Mouse (Mus musculus): ENCODE data around the gene Hist2h2be.
"Not testable (repeated sequence)": the region's sequence is repeated elsewhere in the genome, so short reads cannot be mapped to it uniquely, and the experiment has no call there.

The Hist2h2be gene

DNA sequence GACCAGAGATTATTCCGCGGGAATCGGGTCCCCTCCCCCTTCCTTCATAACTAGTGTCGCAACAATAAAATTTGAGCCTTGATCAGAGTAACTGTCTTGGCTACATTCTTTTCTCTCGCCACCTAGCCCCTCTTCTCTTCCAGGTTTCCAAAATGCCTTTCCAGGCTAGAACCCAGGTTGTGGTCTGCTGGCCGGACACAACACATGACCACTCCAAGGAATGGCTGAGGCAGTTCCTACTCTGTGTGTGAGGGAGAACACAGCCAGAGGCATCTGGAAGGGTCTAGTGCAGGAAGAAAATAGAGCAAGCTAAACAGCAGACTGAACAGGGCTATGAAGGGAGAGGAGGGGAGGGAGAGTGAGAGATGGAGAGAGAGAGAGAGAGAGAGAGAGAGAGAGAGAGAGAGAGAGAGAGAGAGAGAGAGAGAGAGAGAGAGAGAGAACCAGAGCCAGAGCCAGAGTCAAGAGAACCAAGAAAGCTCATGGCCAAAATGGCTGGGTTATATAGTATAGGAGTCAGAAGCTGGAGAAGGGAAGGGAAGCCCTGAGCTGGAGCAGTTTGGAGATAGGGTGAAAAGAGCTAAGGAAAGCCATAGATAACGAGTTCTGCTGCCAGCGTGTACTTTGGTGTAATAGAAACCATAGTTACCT, 22.2 kb upstream of the Hist2h2be start:
- not testable (repeated sequence) for DNase-seq

DNA sequence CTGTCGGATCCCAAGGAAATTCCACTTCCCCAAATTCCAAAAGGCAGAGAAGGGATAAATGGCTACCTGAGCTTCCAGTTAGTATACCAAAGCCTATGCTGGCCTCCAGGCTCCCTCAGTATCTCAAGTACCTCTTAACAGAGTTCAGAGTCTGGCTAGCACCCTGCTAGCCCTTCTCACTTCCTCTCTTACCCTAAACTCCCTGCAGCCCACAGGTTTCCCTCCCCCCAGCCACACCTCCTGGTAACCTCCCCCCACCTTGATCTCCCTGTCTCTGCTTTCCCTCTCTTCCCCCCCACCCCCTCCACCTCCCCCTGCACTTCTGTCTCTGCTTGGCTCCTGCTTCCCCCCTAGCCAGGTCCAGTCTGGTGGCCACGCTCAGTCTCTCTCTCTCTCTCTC, 21.2 kb upstream of the Hist2h2be start:
- DNase-seq = no peak

DNA sequence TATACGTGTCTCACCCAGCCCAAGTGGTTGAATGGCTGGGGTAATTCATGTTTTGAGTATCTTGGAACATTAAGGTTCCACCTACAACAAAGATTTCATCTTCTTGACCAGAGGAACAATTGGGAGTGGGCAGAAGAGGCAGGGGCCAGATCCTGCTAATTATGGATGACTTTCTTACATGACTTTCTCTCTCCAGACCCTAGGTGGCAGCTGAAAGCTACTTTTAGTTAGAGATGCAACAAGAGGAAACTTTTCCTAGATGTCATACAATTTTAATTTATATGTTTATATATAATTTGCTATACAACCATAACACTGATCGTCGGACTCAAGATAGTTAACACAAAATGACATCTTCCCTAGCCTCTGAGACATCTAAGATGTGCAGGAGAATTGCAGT, 13.1 kb upstream of the Hist2h2be start:
- no peak for DNase-seq

DNA sequence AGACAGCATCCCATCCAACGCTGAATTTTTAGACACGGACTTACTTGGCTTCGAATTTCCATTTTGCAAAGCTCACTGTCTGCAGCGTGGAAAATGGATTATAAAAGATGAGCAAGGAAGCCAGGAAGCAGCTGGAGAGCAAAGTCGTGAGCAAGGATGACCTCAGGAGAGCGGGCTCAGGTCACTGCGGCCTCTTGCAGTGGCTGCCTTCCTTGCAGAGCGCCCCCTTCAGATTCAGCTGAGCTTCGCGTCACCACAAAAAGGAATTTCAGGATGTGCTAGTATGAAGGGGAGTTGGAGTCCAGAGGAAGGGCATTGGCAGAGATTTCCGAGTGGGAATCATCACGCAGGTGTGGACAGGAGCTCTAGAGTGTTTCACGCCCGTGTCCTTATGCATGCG, 11.7 kb upstream of the Hist2h2be start:
- no peak for DNase-seq

DNA sequence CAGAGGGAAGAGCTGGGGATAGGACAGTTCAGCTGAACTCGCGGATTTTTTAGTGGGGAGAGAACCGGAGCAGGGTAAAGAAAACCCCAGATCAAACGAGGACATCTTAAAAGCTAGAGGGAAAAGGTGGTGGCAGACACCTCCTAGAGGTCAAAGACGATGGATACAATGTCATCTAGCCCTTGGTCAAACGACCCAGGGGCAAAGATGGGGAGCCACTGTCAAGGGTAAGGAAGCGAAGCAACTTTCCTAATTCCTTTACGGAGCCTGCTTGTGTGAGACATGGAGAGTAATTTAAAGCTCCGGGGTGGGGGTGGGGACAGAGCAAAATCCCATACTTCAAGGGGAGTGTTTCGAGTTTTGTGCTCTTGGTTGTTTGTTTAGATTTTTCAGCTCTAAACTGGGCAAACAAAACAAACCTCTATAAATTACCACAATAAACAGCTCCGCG, 1.7 kb upstream of the Hist2h2be start:
- peak; percentile 40 for DNase-seq

DNA sequence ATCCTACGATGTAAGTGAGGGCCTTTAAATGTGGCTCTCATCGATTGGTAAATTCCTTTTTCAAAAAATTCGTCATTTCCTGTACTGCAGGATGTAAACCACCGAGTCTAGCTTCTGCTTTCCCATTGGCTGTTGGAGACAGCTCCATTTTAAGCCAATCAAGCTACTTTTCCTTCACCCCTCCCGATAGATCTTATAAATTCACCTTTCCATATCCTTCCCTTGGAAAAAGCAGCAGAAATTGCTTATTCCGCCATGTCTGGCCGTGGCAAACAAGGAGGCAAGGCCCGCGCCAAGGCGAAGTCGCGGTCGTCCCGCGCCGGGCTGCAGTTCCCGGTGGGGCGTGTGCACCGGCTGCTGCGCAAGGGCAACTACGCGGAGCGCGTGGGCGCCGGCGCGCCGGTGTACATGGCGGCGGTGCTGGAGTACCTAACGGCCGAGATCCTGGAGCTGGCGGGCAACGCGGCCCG, 1.2 kb upstream of the Hist2h2be start, which contains the start of the genes Bola1 and Hist2h2ab:
Gene Bola1 (minus strand): TSS at position 49 of the 470 bp plus-strand sequence.
Gene Hist2h2ab (plus strand): TSS at position 205 of the 470 bp plus-strand sequence.
- peak; percentile 83 for DNase-seq

DNA sequence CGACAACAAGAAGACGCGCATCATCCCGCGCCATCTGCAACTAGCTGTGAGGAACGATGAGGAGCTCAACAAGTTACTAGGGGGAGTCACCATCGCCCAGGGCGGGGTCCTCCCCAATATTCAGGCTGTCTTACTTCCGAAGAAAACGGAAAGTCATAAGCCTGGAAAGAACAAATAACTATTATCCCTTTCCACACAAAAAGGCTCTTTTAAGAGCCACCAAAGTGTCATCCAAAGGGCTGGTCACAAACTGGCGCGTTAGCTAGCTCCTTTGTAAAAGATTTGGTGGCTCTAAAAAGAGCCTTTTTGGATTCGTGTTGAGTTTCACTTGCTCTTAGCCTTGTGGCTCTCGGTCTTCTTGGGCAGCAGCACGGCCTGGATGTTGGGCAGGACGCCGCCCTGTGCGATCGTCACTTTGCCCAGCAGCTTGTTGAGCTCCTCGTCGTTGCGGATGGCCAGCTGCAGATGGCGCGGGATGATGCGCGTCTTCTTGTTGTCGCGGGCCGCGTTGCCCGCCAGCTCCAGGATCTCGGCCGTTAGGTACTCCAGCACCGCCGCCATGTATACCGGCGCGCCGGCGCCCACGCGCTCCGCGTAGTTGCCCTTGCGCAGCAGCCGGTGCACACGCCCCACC, 671 bp upstream of the Hist2h2be start:
- not testable (repeated sequence) for DNase-seq

DNA sequence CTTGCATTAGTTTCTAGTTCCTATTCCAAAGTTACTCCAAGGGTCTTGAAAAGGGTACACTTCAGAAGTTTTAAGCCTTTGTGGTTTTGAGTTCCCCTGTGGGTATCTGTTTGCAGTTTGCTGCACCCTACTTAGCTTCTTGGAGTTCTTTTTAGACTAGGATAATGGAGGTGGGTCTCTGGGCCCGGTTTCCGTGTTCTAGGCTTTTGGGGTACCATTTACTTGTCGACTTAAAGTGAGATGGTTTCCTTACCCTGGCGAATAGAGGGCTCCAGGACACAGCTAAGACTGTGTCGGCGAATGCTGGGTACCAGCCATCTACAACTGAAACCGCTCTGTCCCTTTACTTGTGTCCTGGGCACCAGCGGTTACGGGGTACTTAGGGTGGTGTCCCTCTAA, 720 bp downstream of the Hist2h2be start:
- DNase-seq = no peak

DNA sequence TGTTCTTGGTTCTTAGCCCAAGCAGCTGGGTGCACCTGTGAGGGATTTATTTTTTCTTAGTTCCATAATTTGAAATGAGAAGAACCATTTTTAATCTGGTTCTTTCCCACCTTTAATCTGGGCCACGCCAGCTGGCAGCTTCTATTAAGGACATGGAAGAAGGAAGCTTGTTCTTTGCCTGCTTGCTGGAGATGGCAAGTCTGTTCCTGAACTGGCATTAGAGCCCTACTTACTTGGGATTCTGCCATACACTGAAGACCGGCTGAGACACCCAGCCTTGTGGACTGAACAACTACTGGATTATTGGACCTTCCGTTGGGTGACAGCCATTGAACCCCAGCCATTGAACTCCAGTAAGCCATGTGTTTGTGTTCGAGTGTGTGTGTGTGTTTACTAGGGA, 1.9 kb downstream of the Hist2h2be start:
- DNase-seq = no peak

DNA sequence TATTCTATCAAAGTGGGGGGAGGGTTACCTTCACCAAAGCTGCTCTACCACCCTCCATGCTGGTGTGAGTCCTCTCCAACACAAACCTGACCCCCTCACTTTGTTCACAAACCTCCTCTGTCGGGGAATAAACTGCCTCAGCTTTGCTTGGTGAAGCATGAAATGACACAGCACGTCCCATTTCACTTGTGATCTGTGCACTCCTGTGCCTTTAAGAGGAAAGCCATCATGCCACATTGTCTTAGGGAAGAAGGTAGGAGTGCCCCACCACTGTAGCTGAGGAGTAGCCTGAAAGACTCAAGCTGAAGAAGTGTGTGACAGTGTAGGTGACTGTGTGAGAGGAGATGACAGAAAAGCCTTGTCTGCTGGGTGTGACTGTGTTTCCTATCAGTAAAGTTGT, 4.5 kb downstream of the Hist2h2be start:
- DNase-seq = no peak

DNA sequence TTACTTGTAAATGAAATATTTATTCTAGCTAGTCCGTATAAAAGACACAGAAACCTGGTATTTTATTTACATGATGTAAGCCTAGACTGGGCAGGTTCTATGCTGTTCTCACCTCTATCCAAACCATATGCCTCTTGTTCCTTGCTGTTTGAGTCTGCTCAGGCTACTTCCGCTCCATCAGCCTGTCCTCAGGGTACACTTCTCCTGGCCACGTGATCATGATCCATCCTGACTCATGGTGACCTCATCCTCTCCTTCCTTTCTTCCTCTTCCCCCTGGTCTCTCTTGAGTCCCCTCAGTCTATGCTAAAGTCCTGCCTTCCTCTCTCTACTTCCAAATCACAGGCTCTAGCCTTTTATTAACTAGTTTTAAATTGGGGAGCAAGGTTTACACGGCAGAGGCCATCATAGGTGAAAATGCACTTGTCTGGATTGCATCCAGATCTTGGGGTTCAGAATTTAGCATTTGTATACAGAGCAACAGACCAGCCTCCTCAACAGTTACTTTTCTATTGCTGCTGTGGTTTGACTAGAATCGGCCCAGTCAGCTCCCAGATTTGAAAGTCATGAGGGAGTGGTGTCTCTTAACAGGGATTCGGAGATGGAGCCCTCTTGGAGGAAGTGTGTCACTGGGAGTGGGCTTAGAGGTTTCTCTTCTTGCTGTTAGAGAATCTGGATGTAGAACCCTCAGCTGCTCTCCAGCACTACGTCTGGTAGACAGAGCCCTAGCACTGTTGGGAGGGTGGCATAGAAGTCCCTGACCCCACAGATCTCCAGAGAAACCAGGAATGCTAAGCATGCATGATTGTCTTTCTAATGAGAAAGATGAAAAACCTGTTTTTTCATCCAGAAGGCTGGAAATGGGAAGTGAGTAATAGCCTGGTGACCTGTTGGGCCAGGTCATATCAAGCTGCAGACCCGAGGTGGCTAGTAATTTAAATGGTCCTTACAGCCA, 6.1 kb downstream of the Hist2h2be start:
- no peak for DNase-seq

DNA sequence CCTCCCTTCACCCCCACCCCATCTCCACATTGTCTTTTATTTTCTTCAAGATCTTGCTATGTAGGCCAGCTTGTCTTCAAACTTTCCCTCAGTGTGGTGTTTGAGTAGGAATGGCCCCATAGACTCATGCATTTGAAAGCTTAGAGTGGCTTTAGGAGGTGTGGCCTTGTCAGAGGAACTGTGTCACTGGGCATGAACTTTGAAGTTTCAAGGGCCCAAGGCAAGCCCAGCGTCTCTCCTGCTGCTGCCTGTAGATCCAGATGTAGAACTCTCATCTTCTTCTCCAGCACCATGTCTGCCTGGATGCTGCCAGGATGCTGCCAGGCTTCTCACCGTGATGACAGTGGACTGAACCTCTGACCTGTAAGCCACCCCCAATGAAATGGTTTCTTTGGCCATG, 7.9 kb downstream of the Hist2h2be start:
- DNase-seq = no peak

DNA sequence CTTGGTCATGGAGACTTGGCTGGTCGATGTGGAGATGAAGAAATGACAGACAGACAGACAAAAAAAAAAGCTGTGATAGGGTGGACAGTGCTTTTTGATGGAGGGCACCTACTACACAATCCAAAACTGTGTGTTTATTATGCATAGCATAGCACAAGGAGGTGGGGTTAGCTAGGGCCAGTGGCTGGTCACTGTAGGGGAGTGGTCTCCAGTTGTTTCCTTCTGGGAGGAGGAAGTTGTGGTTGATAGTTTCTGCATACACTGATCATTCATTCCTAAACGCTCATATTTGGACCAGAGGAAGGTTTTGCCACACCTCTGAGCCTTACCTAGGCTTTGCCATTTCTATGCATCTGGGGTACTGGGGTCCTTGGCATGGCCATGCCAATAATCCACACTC, 9.5 kb downstream of the Hist2h2be start:
- DNase-seq = no peak

DNA sequence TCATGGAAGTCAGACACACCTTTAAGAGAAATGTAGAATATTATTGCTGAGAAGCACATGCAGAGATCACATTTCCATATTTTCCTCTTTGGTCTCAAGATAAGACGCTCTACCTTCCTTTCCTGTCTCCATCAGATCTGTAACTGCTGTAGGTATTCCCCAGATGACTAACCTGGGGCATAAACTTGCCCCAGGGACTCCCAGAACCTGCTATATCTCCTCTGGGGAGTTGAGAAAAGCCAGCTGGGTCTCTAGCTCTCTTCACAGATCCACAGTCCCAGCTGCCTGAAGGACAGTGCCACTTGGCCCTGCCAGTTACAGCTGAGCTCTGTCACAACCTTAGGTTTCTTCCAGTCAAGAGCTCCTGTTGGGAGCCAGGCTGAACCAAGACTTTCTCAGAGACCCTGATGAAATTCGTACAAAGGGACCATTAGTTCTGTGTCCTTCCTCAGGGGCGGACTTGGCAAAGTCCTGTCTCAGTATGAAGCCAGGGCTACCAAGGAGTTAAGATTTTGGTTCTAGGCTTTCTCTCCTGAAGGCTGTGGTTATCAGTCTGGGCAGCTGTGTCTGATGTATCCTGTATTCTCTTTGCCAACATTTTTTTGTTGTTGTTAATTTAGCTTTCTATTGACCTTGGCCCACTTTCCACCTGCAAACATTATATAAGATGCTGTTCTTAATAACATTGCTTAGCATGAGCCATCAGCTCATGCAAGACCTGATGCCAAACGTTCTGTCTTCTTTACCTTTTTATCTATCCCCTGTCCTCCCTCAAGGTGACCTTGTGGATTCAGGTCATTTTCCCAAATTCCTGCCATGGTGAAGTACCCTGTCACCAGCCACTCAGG, 10.2 kb downstream of the Hist2h2be start:
- no peak for DNase-seq

DNA sequence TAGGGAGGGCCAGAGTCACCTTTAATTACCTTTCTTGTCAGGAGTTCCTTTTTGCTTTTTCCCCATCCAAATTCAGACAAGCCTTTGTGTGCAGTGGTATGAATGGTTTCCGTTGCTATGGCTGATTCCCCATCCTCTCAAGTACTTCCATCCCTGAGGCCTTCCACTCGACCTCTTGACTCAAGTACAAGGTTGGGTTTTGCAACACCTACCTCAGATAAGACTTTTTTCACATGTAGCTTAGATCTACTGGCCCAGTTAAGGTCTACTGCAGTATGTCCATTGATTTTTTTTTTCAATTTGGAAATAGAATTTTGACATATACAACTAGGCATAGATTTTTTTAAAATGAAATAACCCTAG, 10.8 kb downstream of the Hist2h2be start:
- no peak for DNase-seq

DNA sequence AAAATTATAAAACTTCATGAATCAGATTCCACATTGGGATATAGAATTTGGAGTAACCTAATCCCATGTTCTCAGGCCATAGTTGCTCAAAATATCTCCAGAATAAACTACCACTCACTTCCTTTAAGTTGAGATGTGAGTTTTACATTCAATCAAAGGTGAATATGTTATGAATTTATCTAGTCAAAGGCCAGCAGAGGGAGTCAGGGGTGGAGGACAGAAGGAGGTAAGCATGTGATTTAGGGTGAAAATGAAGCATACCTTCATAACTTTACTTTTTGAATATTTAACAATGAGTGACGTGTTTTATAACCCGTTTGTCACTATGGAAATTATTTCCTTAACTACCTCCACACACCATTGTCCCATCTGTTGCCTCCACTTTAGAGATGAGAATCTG, 14.0 kb downstream of the Hist2h2be start:
- DNase-seq = no peak

DNA sequence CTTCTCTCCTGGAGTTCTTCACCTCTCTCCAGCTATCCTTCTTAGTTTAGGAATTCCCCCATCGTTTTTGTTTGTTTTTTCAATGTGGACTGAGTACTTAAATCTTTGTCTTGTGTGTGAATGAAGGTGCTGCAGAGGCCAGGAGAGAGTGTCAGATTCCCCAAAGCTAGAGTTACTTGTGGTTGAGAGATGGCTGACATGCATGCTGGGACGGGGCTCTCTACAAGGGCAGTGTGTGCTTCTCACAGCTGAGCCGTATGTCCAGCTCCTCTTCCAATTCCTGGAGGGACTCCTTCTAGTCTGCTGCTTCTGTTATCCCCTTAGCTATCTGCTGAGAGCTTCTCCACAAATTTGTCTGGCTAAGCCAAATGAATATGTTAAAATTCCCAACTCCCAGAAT, 14.9 kb downstream of the Hist2h2be start:
- DNase-seq = no peak

DNA sequence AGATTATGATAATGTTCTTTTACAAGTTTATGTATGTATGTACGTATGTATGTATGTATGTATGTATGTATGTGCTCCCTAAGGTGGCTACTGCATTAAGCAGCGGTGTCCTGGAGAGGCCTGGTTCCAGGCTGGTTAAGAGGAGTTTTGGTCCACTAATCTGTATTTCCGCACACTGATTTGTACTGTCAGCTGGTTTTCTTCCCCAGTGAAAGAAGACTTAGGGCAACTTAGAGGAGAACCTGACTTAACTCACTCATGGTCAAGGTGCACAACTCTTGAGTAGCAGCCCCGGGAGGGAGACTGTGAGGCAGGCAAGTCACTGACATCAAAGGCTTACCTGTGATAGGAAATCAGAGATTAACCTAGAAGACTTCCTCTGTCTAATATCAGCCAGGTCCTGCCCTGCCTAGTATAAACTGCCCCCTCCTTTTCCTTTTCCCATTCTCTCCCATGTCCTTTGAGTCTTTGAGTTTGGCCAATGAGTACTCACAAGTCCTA, 16.0 kb downstream of the Hist2h2be start:
- no peak for DNase-seq

DNA sequence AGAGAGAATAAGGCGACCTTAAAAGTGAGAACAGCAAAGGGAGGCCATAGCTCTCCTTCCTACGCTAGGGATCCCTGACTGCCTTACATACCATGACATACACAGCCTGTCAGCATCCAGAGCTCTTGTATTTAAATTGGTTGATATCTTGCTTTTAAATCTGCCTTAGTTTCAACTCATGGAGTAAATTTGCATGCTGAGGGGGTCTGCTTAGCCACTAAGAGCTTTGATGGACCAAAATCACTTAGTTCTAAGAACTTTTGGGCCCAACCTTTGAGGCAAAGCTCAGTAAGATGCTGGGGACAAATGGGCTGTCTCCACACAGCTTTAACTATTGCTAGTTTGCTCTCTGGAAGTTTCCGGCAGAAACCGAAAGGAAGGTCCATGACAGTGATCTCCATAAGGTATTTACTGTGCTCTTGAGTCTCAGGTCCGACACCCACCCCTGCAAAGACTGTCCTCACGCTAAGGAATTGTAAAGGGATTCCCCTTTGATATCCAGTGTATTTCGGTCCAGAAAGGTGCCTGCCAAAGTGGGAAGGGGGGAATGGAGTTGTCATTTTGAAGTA, 16.5 kb downstream of the Hist2h2be start:
- DNase-seq = no peak

DNA sequence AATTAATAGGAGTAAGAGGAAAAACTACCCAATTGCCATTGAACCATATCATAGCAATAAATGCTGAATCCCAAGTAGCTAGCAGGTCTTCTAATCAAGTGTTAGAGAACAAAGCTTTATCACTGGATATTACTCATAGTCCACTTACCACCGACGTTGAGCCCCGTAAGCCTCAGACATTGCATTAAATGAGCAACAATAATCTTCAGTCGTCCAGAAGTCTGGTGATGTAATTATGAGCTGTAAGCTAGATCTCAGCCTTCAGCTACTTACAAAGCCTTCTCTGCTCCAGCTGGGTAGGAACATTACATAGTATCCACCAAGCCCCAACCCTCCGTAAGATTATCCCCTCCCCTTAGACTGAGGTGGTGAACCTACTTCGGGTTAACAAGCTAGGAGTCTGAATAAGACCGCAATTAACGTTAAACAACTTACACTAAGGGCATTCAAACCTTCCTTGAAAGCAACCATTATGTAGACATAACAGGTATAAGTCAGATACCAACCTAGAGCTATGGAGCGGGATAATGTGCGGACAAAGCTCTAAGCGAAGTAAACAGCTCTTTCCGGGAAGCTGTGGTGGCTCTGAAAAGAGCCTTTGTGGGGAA, 17.1 kb downstream of the Hist2h2be start:
- DNase-seq = no peak
